Mouse (Mus musculus): Measurements from ENCODE around the gene Fam129a.
A peak's percentile ranks its signal among the peaks of the same experiment; 100 is the strongest.
"Not testable (repeated sequence)": the region's sequence is repeated elsewhere in the genome, so short reads cannot be mapped to it uniquely, and the experiment has no call there.

Gene Fam129a

GRCm38 (mm10) chr1:151670006-151670591 lies 99.1 kb downstream of the Fam129a start:
- no peak for DNase-seq

- no peak for DNase-seq
Observed at GRCm38 (mm10) chr1:151675684-151676083, 104.7 kb downstream of the Fam129a start.

DNA sequence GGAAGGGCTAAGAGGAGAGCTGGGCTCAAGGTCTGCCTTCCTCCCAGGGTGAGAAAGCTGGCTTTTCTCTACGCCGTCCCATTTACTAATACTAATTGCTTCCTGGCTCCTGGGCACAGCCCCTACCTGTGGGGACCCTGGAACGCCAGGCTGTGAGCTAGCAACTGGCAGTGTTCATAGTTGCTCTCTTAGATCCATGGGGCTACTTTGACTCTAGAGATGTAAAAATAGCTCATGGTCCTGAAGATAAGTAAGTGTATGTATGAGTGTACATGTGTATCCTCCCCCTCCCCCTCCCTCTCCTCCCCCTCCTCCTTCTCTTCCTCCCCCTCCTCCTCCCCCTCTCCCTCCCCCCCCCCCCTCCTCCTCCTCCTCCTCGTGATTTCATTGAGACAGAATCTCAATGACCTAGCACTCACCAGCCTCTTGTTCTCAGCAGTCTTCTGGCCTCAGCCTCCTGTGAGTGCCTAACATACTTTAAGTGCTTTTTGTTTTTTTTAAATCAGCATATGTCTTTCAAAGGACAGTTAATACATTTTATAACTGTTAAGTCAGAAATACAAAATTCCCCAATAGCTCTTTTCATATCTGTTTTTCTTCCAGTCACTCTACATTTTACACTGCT lies 106.3 kb downstream of the Fam129a start:
- DNase-seq, result no peak

- DNase-seq, result no peak
Observed at GRCm38 (mm10) chr1:151677975-151678374, 107.0 kb downstream of the Fam129a start.

GRCm38 (mm10) chr1:151679153-151679552 lies 108.2 kb downstream of the Fam129a start:
- no peak for DNase-seq

GRCm38 (mm10) chr1:151679883-151680613 lies 109.1 kb downstream of the Fam129a start:
- no peak for DNase-seq

DNA sequence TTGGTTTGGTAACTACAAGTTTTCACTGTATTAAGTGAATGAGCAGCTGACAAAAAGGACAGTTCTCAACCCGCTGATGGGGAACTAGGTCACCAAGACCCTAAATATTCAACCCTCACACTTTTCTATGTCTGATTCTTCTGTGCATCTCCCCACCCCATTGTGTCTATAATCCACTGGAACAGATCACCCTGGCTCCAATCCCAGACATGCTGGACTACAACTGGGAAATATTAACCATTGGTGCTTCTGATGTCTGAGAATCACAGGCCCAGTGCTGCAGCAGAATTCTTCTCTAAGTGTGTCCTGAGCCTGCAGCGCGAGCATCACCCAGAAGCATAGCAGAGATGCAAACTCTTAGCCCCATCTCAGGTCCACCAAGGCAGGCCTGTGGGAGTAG lies 110.0 kb downstream of the Fam129a start:
- no peak for DNase-seq

DNA sequence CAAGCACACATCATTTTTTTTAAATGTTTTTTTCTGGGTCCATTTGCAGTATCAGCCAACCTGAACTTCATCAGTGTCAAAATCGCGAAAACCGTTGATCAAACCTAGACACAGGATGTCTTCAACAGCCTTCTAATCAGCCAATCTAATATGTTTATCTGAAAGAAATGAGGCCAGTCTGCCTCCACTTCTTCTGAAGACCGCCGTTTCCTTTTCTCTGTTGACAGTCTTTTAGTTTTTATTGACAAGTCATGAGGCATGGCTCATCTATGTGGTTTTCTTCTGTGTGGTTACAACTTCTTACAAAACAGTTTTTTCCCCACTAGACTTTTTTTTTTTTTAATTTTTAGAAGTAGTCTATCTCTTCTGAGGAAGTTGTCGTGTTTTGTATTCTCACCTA lies 111.9 kb downstream of the Fam129a start:
- DNase-seq, result no peak

DNA sequence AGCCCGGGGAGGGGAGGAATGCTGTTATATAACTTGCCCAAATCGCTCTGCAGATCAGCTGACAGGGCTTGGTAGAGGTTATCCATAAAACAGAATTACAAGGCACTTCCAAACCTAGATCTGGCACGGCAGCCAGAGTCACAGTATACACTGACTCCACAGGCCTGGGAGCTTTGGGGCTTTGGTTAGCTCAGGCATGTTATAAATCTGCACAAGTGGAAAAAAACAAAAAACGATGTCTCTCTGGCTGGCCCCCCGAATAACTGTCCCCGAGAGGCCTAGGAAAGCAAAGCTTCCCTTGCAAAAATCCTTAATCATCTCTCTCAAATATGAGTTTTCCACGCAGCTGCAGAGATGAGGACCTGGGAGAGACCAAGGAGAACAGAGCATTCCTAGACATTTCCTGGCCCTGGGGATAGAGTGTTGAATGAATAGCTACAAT lies 113.5 kb downstream of the Fam129a start:
- DNase-seq, result no peak

DNA sequence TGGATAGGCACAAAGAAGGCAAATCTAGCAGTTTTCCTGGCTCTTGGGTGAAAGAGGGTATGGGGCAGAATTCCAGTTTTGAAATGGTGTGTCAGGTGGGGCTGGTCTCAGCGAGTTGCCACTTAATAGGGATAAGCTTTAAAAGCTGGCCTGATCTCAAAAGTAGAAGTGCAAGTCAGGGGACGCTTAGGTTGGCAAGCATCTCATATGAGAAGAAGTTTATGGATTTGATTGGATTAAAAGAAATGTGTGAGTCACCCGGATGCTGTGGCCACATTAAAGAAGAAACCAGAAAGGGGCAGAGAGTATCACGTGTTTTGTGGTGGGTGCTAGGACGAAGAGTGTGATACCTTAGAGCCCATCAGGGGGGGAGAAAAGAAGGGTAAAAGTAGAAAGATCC lies 114.0 kb downstream of the Fam129a start:
- DNase-seq, result no peak

DNA sequence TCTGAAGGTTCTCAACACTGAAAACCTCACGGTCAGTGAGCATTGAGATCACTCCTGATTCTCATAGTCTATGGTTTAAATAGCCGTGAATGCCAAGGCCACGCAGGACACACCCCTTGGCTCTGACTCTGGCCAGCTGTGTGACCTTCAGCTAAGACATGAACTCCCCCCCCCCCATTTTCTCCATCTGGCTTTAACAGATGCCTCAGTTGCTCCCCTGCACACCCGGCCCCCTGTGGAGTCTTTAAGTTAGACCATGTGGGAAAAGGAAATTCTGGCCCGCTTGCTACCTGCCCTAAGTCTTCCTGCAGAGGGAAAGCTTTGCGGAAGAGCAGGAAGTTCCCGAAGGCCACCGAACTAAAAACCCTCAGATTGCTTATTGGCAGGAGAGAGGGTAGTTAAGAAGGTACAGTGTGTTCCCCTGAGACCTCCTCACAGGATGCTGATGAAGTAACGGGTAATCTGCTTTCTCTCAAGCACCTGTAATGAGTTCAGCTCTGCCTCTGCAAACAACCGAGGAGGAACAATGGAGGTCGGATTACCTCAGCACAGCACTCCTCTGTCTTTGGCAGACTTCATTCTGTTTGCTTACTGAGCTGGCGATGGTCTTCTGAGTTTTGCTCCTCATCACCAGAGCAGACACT lies 114.8 kb downstream of the Fam129a start:
- DNase-seq, result no peak

DNA sequence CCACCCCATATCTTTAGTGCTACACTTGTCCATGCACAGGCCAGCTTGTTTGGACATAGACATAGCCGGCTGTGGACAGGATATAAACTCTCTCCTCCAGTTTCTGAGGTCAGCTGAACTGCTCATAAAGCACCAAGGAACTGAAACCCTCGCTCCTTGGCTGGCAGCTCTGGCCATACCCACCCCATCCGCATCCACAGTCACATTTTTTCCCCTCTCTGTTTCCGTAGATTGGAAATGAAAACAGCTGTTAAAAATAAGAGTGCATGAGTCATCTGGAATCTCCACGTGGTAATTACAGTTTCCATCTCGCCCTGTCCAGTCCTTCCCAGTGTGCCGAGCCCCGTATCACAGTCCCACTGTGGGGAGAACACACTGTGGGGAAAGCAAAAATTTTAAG lies 115.7 kb downstream of the Fam129a start:
- no peak for DNase-seq

DNA sequence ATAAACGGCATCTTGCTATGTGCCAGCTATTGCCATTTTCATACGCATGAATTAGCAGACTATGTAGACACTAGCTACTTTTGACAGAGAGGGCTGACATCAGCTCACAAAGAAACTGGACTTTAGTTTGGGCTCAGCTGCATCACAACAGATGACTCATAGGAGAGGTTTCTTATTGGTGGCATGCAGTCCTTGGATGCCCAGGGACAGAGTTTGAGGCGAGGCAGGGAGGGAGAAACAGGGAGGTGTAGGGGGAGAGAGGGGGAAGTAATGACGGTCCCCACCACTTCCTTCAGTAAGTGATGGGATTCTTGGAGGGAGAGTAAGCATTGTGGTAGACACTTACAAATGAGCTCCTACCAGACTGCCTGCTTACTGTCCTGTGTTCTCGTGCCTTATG lies 118.0 kb downstream of the Fam129a start:
- DNase-seq, result no peak

- no peak for DNase-seq
Observed at GRCm38 (mm10) chr1:151689561-151689960, 118.6 kb downstream of the Fam129a start.

DNA sequence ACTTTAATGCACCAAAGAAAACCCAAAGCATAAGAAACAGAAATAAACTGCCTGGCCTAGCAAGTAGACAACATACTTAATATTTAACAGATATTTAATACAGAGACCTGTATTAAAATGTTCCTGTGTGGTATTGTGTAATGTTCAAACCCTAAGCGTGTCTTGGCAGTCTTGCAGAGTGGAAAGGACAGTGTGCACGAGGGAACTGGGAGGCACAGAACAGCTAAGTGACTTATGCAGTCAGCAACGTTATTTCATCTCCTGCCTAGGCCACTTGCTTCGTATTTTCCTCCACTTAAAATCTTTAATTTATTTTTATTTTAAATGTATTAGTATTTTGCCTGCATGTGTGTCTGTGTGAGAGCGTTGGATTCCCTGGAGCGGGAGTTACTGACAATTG lies 119.1 kb downstream of the Fam129a start:
- DNase-seq, result no peak

GRCm38 (mm10) chr1:151690583-151691193 lies 119.7 kb downstream of the Fam129a start:
- DNase-seq, result no peak

DNA sequence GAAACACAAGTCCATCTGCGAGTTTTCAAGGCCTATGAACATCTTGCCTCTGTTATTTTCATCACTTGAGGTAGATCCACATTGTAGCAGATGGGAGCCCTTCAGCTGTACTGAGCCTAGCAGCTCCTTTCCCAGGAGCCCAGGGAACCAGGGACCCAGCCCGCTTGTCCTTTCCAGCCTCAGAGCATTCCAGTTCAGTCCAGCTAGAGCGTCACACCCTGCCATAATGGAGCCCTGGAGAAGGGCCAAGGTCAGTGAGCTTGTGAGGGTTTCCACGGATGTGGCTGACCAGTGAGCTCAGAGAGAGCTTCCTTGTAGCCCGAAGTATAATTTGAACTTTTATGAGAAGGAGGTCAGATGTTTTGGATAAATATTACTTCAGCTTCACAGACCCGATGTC lies 121.9 kb downstream of the Fam129a start:
- not testable (repeated sequence) for DNase-seq

- DNase-seq, result no peak
Observed at GRCm38 (mm10) chr1:151696751-151697150, 125.8 kb downstream of the Fam129a start.

DNA sequence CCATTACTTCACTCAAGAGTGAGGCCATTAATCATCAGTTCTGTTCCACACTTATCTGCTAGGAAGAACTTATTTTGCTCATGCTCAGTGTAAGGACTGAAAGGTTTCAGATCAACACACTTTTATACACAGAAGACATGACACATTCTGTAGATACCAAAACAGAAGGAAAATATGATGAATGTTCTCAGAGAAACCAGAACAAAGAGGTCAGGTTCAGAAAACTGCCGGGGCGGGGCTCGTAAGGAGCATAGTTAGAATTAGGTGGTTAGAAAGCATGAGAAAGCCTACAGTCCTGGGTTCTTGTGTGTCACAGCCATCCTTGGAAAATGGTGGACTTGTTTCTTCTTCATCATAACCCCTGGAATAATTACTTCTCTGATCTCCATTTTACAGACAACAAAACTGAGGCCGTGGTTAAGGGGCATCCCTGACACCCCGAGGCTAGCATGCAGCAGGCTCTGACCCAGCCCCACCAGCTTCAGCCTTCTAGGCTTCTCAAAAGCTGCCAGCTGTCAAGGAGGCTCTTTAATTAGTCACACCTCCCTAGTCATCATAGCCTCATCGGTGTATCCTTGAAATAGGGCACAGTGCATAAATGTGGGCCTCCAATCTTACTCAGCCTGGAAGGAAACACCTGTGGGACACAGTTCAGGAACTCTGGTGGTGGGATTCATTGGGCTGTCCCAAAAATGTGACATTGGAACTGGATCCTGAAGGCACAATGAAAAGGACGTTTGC lies 127.1 kb downstream of the Fam129a start:
- no peak for DNase-seq

GRCm38 (mm10) chr1:151699363-151699762 lies 128.4 kb downstream of the Fam129a start:
- DNase-seq, result no peak

DNA sequence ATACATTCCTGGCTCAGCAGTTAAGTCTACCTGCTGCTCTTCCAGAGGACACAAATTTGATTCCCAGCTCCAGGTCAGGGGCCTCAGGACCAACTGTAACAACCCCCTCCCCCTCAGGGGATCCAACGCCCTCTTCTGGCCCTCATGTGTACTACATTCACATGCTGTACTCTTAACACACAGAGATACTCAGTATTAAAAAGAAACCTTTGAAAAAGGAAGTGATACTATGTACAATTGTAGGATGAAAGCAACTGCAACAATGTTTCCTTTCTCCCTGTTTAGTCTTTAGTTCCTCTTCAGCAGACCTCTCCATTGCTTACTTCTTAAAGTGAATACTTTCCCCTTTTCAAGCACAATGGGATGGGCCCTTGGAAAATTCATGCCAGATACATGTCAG lies 131.8 kb downstream of the Fam129a start:
- no peak for DNase-seq

- DNase-seq, result peak; percentile 75 to 83
Observed at GRCm38 (mm10) chr1:151705723-151706396, 134.9 kb downstream of the Fam129a start.

Data from cerebellum, adult 18-20 months (tissue).